Mouse (Mus musculus) neural tube, embryonic 15.5 days (tissue): ENCODE measurements at regions not wholly inside any gene's neighbourhood (a gene's known extent, or its start where the extent isn't known, plus 50 kb on each side); places are given as distances from the start of the nearest gene placed in this dataset.

Experiments
- ATAC-seq: fragments of 200-750 bp; cut with Nextera tagmentation; 2 replicates; pipeline ENCODE4 v1.8.0; 2017; ENCODE audit warnings: mild to moderate bottlenecking, moderate TSS enrichment, moderate library complexity; ENCODE audit not compliant: low FRiP score
- H3K27ac ChIP-seq: fragments of 300-500 bp; sonication (generic); replicated peaks from 2 replicates; pipeline ENCODE4 v1.5.1; 2015; ENCODE audit warnings: mild to moderate bottlenecking, inconsistent platforms
- H3K27me3 ChIP-seq: fragments of 300-500 bp; sonication (generic); replicated peaks from 2 replicates; pipeline ENCODE4 v1.6.1; 2015; ENCODE audit warnings: inconsistent platforms
- H3K36me3 ChIP-seq: fragments of 300-500 bp; sonication (generic); 2 replicates; pipeline ENCODE4 v1.6.1; 2015; ENCODE audit warnings: inconsistent platforms
- H3K4me1 ChIP-seq: fragments of 300-500 bp; sonication (generic); 2 replicates; pipeline ENCODE4 v1.6.1; 2015; ENCODE audit warnings: inconsistent platforms
- H3K4me2 ChIP-seq: fragments of 300-500 bp; sonication (generic); 2 replicates; pipeline ENCODE4 v1.6.1; 2015; ENCODE audit warnings: inconsistent platforms, mild to moderate bottlenecking, moderate library complexity
- H3K4me3 ChIP-seq: fragments of 300-500 bp; sonication (generic); replicated peaks from 2 replicates; pipeline ENCODE4 v1.5.1; 2015; ENCODE audit warnings: mild to moderate bottlenecking, inconsistent platforms
- H3K9ac ChIP-seq: fragments of 300-500 bp; sonication (generic); replicated peaks from 2 replicates; pipeline ENCODE4 v1.6.1; 2015; ENCODE audit warnings: mild to moderate bottlenecking, inconsistent platforms
- H3K9me3 ChIP-seq: fragments of 300-500 bp; sonication (generic); replicated peaks from 2 replicates; pipeline ENCODE4 v1.6.1; 2016; ENCODE audit warnings: inconsistent platforms
- WGBS: fragments of 180-500 bp; shearing (Covaris S2); methylation state at CpG from one replicate; pipeline ENCODE4 v1.1.7; 2015; ENCODE audit warnings: mixed read lengths; 5-methylcytosine and 5-hydroxymethylcytosine counted together

- Histone ChIP-seq H3K9ac (peak overlapping the region; percentile 72), H3K9me3 (no peaks in the 10 kb centered on the region), H3K4me2 (peak overlapping the region; percentile 78), H3K4me3 (peak overlapping the region; percentile 58), H3K27ac (peak overlapping the region; percentile 82), H3K27me3 (0 out of 2 replicates have a peak, but pooled peaks cover 4% of the 10 kb centered on the region), H3K36me3 (no peaks in the 10 kb centered on the region), H3K4me1 (peaks cover 12% of the 10 kb centered on the region)
- WGBS = 6% methylated on average over 51 of the region's 51 CpGs
- ATAC-seq = peak; percentile 97
These were observed 79.8 kb downstream of the Arrdc3 start for GRCm38 (mm10) chr13:80962789-80963590.

- 0 out of 2 replicates have a peak, but pooled peaks have one; percentile 1 for ATAC-seq
- H3K9ac ChIP-seq = 0 out of 2 replicates have a peak overlapping the region, but pooled peaks have one; percentile 72
- H3K27me3 ChIP-seq = 0 out of 2 replicates have a peak, but pooled peaks cover 4% of the 10 kb centered on the region
- peak overlapping the region; percentile 58; the same call in 1 of the 2 replicates for H3K4me3 ChIP-seq
- peak overlapping the region; percentile 82 for H3K27ac ChIP-seq
- H3K9me3 ChIP-seq = no peaks in the 10 kb centered on the region
- no peaks in the 10 kb centered on the region for H3K36me3 ChIP-seq
- H3K4me1 ChIP-seq = peaks cover 12% of the 10 kb centered on the region
- H3K4me2 ChIP-seq = peak overlapping the region; percentile 78
- WGBS = 72% methylated on average over 11 of the region's 11 CpGs
These were observed 80.4 kb downstream of the Arrdc3 start for GRCm38 (mm10) chr13:80963591-80963940.

- Histone ChIP-seq H3K9me3 (no peaks in the 10 kb centered on the region), H3K4me2 (no peak overlapping the region), H3K27me3 (no peaks in the 10 kb centered on the region), H3K9ac (no peak overlapping the region), H3K36me3 (no peaks in the 10 kb centered on the region), H3K27ac (no peak overlapping the region), H3K4me3 (no peak overlapping the region), H3K4me1 (no peaks in the 10 kb centered on the region)
- ATAC-seq = no peak
- 84% methylated on average over 3 of the region's 3 CpGs for WGBS
These were observed 88.5 kb downstream of the Arrdc3 start for GRCm38 (mm10) chr13:80971664-80972063.

- Histone ChIP-seq H3K27ac (no peak overlapping the region), H3K4me3 (no peak overlapping the region), H3K9ac (no peak overlapping the region), H3K9me3 (no peaks in the 10 kb centered on the region), H3K27me3 (no peaks in the 10 kb centered on the region), H3K36me3 (no peaks in the 10 kb centered on the region), H3K4me2 (no peak overlapping the region), H3K4me1 (no peaks in the 10 kb centered on the region)
- no peak for ATAC-seq
- 24% methylated on average over 1 of the region's 1 CpGs for WGBS
These were observed 91.2 kb downstream of the Arrdc3 start for GRCm38 (mm10) chr13:80974424-80974823.

GRCm38 (mm10) chr13:80977266-80977665 is 94.1 kb downstream of the Arrdc3 start:
- Histone ChIP-seq H3K27ac (no peak overlapping the region), H3K4me1 (no peaks in the 10 kb centered on the region), H3K9me3 (no peaks in the 10 kb centered on the region), H3K36me3 (no peaks in the 10 kb centered on the region), H3K27me3 (no peaks in the 10 kb centered on the region), H3K4me3 (no peak overlapping the region), H3K9ac (no peak overlapping the region), H3K4me2 (no peak overlapping the region)
- WGBS = 91% methylated on average over 3 of the region's 3 CpGs
- ATAC-seq = no peak

- H3K9ac ChIP-seq = no peak overlapping the region
- no peak overlapping the region for H3K27ac ChIP-seq
- no peaks in the 10 kb centered on the region for H3K27me3 ChIP-seq
- H3K4me1 ChIP-seq = no peaks in the 10 kb centered on the region
- no peak overlapping the region for H3K4me2 ChIP-seq
- 75% methylated on average over 2 of the region's 2 CpGs for WGBS
- no peaks in the 10 kb centered on the region for H3K36me3 ChIP-seq
- no peaks in the 10 kb centered on the region for H3K9me3 ChIP-seq
- no peak overlapping the region for H3K4me3 ChIP-seq
- no peak for ATAC-seq
These were observed 98.0 kb downstream of the Arrdc3 start for GRCm38 (mm10) chr13:80981201-80981600.

GRCm38 (mm10) chr13:80986657-80987056 is 103.5 kb downstream of the Arrdc3 start:
- no peaks in the 10 kb centered on the region for H3K27me3 ChIP-seq
- no peak for ATAC-seq
- no peaks in the 10 kb centered on the region for H3K4me1 ChIP-seq
- H3K27ac ChIP-seq = no peak overlapping the region
- H3K36me3 ChIP-seq = no peaks in the 10 kb centered on the region
- H3K9ac ChIP-seq = no peak overlapping the region
- H3K4me2 ChIP-seq = no peak overlapping the region
- 82% methylated on average over 4 of the region's 4 CpGs for WGBS
- H3K4me3 ChIP-seq = no peak overlapping the region
- H3K9me3 ChIP-seq = no peaks in the 10 kb centered on the region

- 88% methylated on average over 5 of the region's 5 CpGs for WGBS
- no peaks in the 10 kb centered on the region for H3K4me1 ChIP-seq
- H3K27ac ChIP-seq = no peak overlapping the region
- no peak for ATAC-seq
- H3K36me3 ChIP-seq = no peaks in the 10 kb centered on the region
- no peak overlapping the region for H3K4me3 ChIP-seq
- H3K4me2 ChIP-seq = no peak overlapping the region
- H3K27me3 ChIP-seq = no peaks in the 10 kb centered on the region
- H3K9me3 ChIP-seq = no peaks in the 10 kb centered on the region
- H3K9ac ChIP-seq = no peak overlapping the region
These were observed 106.6 kb downstream of the Arrdc3 start for GRCm38 (mm10) chr13:80989756-80990155.

GRCm38 (mm10) chr13:80992342-80992741 is 109.2 kb downstream of the Arrdc3 start:
- Histone ChIP-seq H3K4me1 (no peaks in the 10 kb centered on the region), H3K4me2 (no peak overlapping the region), H3K27ac (no peak overlapping the region), H3K27me3 (no peaks in the 10 kb centered on the region), H3K4me3 (no peak overlapping the region), H3K9ac (no peak overlapping the region), H3K36me3 (no peaks in the 10 kb centered on the region), H3K9me3 (no peaks in the 10 kb centered on the region)
- 73% methylated on average over 2 of the region's 2 CpGs for WGBS
- ATAC-seq = no peak

GRCm38 (mm10) chr13:81008864-81009766 is 125.9 kb downstream of the Arrdc3 start:
- no peaks in the 10 kb centered on the region for H3K9me3 ChIP-seq
- H3K36me3 ChIP-seq = no peaks in the 10 kb centered on the region
- no peak overlapping the region for H3K27ac ChIP-seq
- no peak overlapping the region for H3K4me3 ChIP-seq
- peak; percentile 45 for ATAC-seq
- H3K9ac ChIP-seq = no peak overlapping the region
- WGBS = 47% methylated on average over 5 of the region's 5 CpGs
- no peak overlapping the region for H3K4me2 ChIP-seq
- no peaks in the 10 kb centered on the region for H3K4me1 ChIP-seq
- H3K27me3 ChIP-seq = no peaks in the 10 kb centered on the region

- Histone ChIP-seq H3K9me3 (no peaks in the 10 kb centered on the region), H3K9ac (no peak overlapping the region), H3K27ac (no peak overlapping the region), H3K4me3 (no peak overlapping the region), H3K36me3 (no peaks in the 10 kb centered on the region), H3K4me1 (no peaks in the 10 kb centered on the region), H3K4me2 (no peak overlapping the region), H3K27me3 (no peaks in the 10 kb centered on the region)
- WGBS = 93% methylated on average over 1 of the region's 1 CpGs
- ATAC-seq = no peak
These were observed 130.8 kb downstream of the Arrdc3 start for GRCm38 (mm10) chr13:81013953-81014352.
